Mouse (Mus musculus) left cerebral cortex, adult 6 months (tissue): ENCODE results near the gene Hmgcs1. TPM values are rescaled to one million over a fixed set of nuclear protein-coding genes. Genes with fewer than 3 reads are reported as not detected.

Source experiments
- long read RNA-seq, 2 experiments: library from polyadenylated mRNA; unstranded; transcript quantifications; one replicate each; pipeline ENCODE4 v2.0.0; 2019 to 2020
- polyA plus RNA-seq: library from polyadenylated mRNA; unstranded; fragments of <200 nt; fragmentation: Nextera tagmentation; gene quantifications from 2 replicates; pipeline ENCODE4 v1.2.3, GENCODE M21; 2021

Hmgcs1 gene
- 176 and 180 TPM in 2 replicates for polyA plus RNA-seq
- long read RNA-seq, experiment 1, transcript Hmgcs1-201 (10 exons, 3,245 nt): major isoform, 826 of 1,678 reads
- long read RNA-seq, experiment 1, transcript Hmgcs1-202 (11 exons, 3,464 nt): minor isoform, 617 of 1,678 reads
- long read RNA-seq, experiment 1, partial matches to known transcripts: 125 of 1,678 reads
- long read RNA-seq, experiment 1, other reads (novel, unspliced or antisense): 110 of 1,678 reads
- long read RNA-seq, experiment 2, transcript Hmgcs1-202 (11 exons, 3,464 nt): major isoform, 81 of 324 reads
- long read RNA-seq, experiment 2, transcript Hmgcs1-201 (10 exons, 3,245 nt): minor isoform, 78 of 324 reads
- long read RNA-seq, experiment 2, partial matches to known transcripts: 142 of 324 reads
- long read RNA-seq, experiment 2, other reads (novel, unspliced or antisense): 20 of 324 reads

DNA sequence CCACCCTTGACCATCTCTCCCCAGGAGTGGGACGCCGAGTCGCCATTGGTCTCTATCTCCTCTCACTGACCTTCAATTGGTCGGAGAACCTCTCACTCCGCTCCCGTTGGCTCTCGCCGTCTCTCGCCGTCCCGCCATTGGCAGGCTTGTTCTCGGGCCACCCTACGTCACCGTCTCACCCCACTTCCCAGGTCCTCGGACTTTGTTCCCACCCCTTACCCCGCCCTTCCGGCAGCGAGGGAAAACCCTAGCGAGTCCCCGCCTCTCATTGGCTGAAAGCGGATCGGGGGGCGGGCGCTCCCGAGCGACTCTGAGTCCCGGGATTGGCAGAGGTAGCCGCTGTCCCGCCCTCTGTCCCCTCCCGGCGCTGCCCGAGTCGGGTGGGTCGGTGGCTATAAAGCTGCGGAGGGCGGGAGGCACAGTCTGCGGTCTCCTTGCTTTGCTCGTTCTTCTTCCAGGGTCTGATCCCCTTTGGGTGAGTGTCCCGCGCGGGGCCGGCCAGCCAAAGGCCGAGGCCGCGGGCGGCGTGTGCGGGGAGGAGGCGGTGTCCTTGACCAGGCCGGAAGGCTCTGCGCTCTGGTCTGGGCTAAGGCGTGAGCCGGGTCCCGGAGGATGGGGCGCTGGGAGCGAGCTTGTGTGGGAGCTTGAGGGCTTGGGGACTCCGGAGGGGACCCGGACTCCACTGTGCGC, at the start of gene Hmgcs1:
Gene Hmgcs1, plus strand, starts transcription at position 341 of the 690 bp plus-strand sequence.

DNA sequence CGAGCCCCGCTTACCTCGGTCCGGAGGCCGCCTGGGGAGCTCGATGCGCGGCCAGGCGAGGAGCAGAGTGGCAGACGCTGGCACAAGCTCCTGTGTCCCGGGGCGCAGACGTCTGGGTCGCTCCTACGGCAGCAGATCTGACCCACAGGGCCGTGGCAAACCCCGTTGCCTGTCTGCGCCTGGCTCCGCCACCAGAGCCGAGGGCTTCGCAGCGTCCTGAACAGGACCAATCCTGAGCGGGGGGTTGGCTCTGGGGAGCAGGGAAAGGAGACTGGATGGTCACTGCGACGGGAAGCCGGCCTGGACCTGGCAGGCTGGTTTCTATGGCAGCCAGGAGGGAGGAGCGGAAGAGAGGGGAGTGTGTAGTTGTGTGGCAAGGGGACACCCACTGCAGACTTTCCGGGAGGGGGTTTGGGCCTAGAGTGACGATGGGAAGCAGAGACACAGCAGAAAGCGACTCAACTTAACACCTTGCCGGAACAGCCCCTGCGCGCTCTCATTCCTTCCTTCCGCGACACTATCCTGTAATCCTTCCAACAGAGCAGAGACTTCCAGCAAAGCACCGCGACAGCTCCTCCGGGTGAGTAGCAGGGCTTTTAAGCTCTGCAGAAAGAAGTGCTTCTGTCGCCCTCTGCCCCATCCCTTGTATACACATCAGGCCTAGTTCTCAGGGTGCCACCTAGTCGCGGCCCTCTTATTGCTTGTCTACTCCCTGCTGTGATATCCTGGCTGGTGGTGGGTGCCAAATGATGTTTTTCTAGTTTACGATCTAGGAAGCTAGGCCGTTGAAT, 65.7 kb downstream of the Hmgcs1 start, which contains the start of gene Nim1k:
Gene Nim1k, minus strand, starts transcription at position 202 of the 791 bp plus-strand sequence.

Other genes with a start within 250 kb of the Hmgcs1 start
- 22.5 and 26.6 TPM in 2 replicates for gene 4833420G17Rik, start 227.6 kb upstream of the Hmgcs1 start, polyA plus RNA-seq
- gene Tmem267, start 202.3 kb upstream of the Hmgcs1 start, polyA plus RNA-seq: 8.5 and 11.5 TPM in 2 replicates
- gene 3110070M22Rik, start 202.0 kb upstream of the Hmgcs1 start, polyA plus RNA-seq: 3.8 and 4.6 TPM in 2 replicates
- 0.15 and 0.29 TPM in 2 replicates for gene Ccl28, start 66.6 kb upstream of the Hmgcs1 start, polyA plus RNA-seq
- 9.2 and 12.5 TPM in 2 replicates for gene Nim1k, start 65.5 kb downstream of the Hmgcs1 start, polyA plus RNA-seq
- 22.3 and 39.3 TPM in 2 replicates for gene Zfp131, start 100.5 kb downstream of the Hmgcs1 start, polyA plus RNA-seq
- gene AF067063, start 139.8 kb downstream of the Hmgcs1 start, polyA plus RNA-seq: not detected in 2 replicates
- gene D13Ertd608e, start 145.6 kb downstream of the Hmgcs1 start, polyA plus RNA-seq: not detected in 2 replicates
- gene Tcstv1, start 204.4 kb downstream of the Hmgcs1 start, polyA plus RNA-seq: not detected in 2 replicates
- not detected in 2 replicates for gene Gm21761, start 238.9 kb downstream of the Hmgcs1 start, polyA plus RNA-seq